Mouse (Mus musculus) C2C12 (cell line): ENCODE measurements at regions not wholly inside any gene's neighbourhood (a gene's known extent, or its start where the extent isn't known, plus 50 kb on each side); places are given as distances from the start of the nearest gene placed in this dataset.
A peak's percentile ranks its signal among the peaks of the same experiment; 100 is the strongest.

ENCODE experiments used
- H3K27me3 ChIP-seq: one replicate; pipeline ENCODE4 v1.6.1; 2011; ENCODE audit not compliant: control insufficient read depth, insufficient read depth, insufficient read length
- H3K36me3 ChIP-seq: one replicate; pipeline ENCODE4 v1.6.1; 2011; ENCODE audit not compliant: control insufficient read depth, insufficient read depth
- H3K4me3 ChIP-seq: one replicate; pipeline ENCODE4 v1.5.1; 2011; ENCODE audit warnings: mild to moderate bottlenecking, control low read depth; ENCODE audit not compliant: poor library complexity, insufficient read depth, severe bottlenecking
- H3K79me2 ChIP-seq: one replicate; pipeline ENCODE4 v1.6.1; 2011; ENCODE audit not compliant: control insufficient read depth, insufficient read depth
- H3K79me3 ChIP-seq: one replicate; pipeline ENCODE4 v1.6.1; 2011; ENCODE audit warnings: low read depth, control low read depth
- H3ac ChIP-seq: one replicate; pipeline ENCODE3; 2011; ENCODE audit warnings: low read depth; ENCODE audit not compliant: control insufficient read depth, insufficient read length
- CEBPB ChIP-seq: IDR thresholded peaks from one replicate; pipeline ENCODE4 v1.6.1; 2011; ENCODE audit warnings: low read depth, mild to moderate bottlenecking, control low read depth, moderate library complexity
- CTCF ChIP-seq: IDR thresholded peaks from one replicate; pipeline ENCODE4 v1.5.1; 2011; ENCODE audit not compliant: control insufficient read depth, insufficient read depth, insufficient read length
- FOSL1 ChIP-seq: IDR thresholded peaks from one replicate; pipeline ENCODE4 v1.8.0; 2011; ENCODE audit warnings: mild to moderate bottlenecking, low read length; ENCODE audit not compliant: poor library complexity, insufficient read depth, severe bottlenecking
- MAX ChIP-seq: IDR thresholded peaks from one replicate; pipeline ENCODE4 v1.6.1; 2011; ENCODE audit warnings: mild to moderate bottlenecking, control low read depth
- MYOD1 ChIP-seq: IDR thresholded peaks from one replicate; pipeline ENCODE4 v1.6.1; 2011; ENCODE audit warnings: low read depth; ENCODE audit not compliant: control insufficient read depth, insufficient read length
- MYOG ChIP-seq: IDR thresholded peaks from one replicate; pipeline ENCODE4 v1.6.1; 2011; ENCODE audit not compliant: control insufficient read depth, insufficient read length; ENCODE audit errors: extremely low read depth
- USF1 ChIP-seq: IDR thresholded peaks from one replicate; pipeline ENCODE4 v1.6.1; 2011; ENCODE audit warnings: low read depth, mild to moderate bottlenecking, control low read depth, moderate library complexity

DNA sequence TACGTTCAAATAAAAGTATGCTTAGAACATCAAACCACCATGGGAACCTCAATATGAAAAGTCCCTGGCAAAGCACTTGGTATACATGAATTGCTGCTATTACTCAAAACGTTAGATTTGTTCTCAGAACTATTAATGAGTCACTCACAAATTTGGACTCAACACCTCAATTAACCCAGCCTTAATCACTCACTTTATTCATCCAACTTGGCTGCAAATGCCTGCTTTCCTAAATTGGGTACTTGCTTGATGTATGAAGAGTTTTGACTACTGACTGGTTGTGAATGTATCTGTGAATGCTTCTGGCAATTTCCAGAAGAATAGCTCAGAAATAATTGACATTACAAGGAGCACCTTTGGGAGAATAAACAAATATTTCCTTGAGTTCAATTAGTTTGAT, 308.6 kb downstream of the Arl4a start:
- no peaks in the 10 kb centered on the region for H3K79me2 ChIP-seq
- H3K4me3 ChIP-seq, result no peak overlapping the region
- H3K27me3 ChIP-seq, result no peaks in the 10 kb centered on the region
- H3K79me3 ChIP-seq, result no peaks in the 10 kb centered on the region
- no peak overlapping the region for H3ac ChIP-seq
- H3K36me3 ChIP-seq, result no peaks in the 10 kb centered on the region
- TF ChIP-seq MYOD1 (no peak), MYOG (no peak), MAX (no peak), CTCF (no peak), CEBPB (no peak), USF1 (no peak), FOSL1 (no peak)

DNA sequence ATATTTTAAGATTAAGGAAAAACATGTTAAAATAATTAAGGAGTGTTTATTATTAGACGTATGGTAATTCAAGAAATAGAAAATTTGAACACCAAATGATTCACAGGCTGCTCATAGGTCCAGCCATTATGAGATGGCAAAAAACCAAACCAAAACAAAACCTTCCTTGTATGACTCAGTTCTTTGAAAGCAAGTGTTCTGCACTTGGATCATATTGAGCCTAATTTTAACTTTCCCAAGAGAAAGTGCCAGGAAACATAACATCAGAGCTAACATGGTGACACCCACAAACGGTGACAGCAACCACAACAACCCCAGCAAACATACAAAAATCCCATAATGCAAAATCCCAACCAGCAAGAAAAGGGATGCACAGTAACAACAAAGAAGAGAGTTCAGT, 313.7 kb downstream of the Arl4a start:
- Histone ChIP-seq H3ac (no peak overlapping the region), H3K4me3 (no peak overlapping the region), H3K79me2 (no peaks in the 10 kb centered on the region), H3K79me3 (no peaks in the 10 kb centered on the region), H3K27me3 (no peaks in the 10 kb centered on the region), H3K36me3 (no peaks in the 10 kb centered on the region)
- TF ChIP-seq CTCF, result no peak
- peak; percentile 2 for TF ChIP-seq MYOD1
- TF ChIP-seq FOSL1, result peak; percentile 16
- no peak for TF ChIP-seq MAX
- no peak for TF ChIP-seq CEBPB
- no peak for TF ChIP-seq USF1
- no peak for TF ChIP-seq MYOG

DNA sequence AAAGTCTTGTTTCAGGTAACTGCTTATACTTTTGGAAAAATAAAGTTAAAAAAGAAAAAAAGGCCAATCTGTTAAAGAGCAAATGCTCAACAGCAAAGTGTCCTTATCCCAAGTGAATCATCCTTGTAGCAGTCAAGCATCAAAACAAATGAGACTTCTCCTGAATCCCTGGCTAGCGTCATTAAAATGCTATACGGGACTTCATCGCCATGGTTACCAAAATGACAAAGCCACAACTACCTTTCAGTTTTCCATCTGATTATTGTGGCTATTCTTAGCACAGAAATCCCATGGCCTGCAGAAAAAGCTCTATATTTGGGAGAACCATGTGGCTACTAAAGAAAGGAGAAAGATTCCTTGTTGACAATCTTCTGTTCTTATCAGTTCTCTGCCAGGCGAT, 322.7 kb downstream of the Arl4a start:
- TF ChIP-seq MYOD1, result no peak
- no peak for TF ChIP-seq CEBPB
- TF ChIP-seq MAX, result no peak
- no peak for TF ChIP-seq CTCF
- no peak for TF ChIP-seq USF1
- TF ChIP-seq MYOG, result no peak
- TF ChIP-seq FOSL1, result no peak
- Histone ChIP-seq H3K36me3 (no peaks in the 10 kb centered on the region), H3K79me3 (no peaks in the 10 kb centered on the region), H3ac (no peak overlapping the region), H3K27me3 (no peaks in the 10 kb centered on the region), H3K79me2 (no peaks in the 10 kb centered on the region), H3K4me3 (no peak overlapping the region)

DNA sequence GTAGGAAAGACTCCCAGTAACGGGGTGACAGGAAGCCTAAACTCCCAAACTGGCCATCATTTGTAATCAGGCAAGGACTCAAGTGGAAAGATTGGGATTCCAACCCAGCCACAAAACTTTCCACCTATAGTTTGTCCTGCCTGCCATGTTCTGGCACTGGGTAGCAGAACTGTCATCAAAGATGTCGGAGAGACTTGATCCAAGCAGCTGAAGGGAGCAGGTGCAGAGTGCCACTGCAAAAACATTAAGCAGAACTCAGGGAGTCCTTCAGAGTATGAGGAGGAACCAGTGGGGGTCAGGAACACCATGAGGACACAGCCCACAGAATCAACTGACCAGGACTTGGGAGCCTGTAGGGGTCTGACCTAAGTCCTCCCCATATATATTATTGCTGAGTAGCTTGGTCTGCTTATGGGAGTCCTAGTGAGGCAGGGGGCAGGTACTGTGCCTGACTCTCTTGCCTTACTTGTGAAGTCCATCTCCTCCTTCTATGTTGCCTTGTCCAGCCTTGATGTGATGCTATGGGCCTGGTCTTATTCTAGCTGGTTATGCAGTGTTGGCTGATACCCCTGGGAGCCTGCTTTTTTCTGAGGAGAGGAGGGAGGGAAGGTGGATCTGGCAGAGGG, 323.5 kb downstream of the Arl4a start:
- H3K79me2 ChIP-seq, result no peaks in the 10 kb centered on the region
- no peaks in the 10 kb centered on the region for H3K79me3 ChIP-seq
- TF ChIP-seq MYOG, result no peak
- no peak for TF ChIP-seq CEBPB
- TF ChIP-seq MYOD1, result no peak
- no peak for TF ChIP-seq FOSL1
- TF ChIP-seq CTCF, result no peak
- no peak for TF ChIP-seq USF1
- no peak for TF ChIP-seq MAX
- H3K36me3 ChIP-seq, result no peaks in the 10 kb centered on the region
- no peaks in the 10 kb centered on the region for H3K27me3 ChIP-seq
- H3K4me3 ChIP-seq, result no peak overlapping the region
- no peak overlapping the region for H3ac ChIP-seq

DNA sequence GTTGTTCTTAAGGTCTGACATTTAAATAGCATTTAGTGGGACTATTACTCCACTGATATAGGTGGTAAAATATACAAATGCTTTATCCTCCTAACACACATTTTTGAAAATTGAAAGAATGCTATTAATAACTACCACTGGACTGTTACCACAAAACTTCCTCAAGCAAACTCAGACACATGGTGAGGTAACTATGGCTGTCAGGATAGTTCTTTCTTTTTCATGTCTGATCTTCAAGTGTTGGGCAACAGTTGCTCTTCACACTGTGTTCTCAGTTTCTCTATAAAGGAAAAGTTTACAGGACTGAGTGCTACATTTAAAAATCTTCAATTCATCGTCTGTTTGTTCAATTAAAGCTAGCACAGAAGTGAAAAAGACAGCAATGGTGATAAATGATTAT, 326.0 kb downstream of the Arl4a start:
- Histone ChIP-seq H3K27me3 (no peaks in the 10 kb centered on the region), H3K36me3 (no peaks in the 10 kb centered on the region)
- TF ChIP-seq MAX, result no peak
- no peak for TF ChIP-seq MYOD1
- no peak for TF ChIP-seq USF1
- no peak for TF ChIP-seq CEBPB
- TF ChIP-seq FOSL1, result no peak
- TF ChIP-seq CTCF, result no peak
- no peak for TF ChIP-seq MYOG

DNA sequence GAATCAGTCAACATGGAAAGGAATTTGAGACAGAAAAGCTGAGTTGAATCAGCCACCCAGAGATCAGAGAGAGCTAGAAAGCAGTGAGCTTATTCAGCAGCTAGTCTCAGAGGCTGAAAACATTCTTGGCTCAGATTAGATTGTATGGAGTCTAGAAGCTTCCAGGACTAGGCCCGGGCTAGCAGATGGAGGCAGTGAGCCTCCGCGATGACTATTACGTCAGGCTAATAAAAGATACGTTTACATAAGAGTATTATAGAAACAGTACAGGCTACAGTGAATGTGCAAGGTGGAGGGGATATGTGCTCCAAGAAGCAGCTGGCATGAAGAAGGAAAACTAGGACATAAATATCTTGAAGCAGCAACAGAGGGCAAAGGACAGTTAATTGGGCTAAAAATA, 328.0 kb downstream of the Arl4a start:
- no peaks in the 10 kb centered on the region for H3K79me2 ChIP-seq
- no peak for TF ChIP-seq FOSL1
- no peak for TF ChIP-seq MAX
- no peak for TF ChIP-seq CEBPB
- no peak for TF ChIP-seq CTCF
- no peaks in the 10 kb centered on the region for H3K36me3 ChIP-seq
- H3ac ChIP-seq, result no peak overlapping the region
- H3K79me3 ChIP-seq, result no peaks in the 10 kb centered on the region
- no peaks in the 10 kb centered on the region for H3K27me3 ChIP-seq
- H3K4me3 ChIP-seq, result no peak overlapping the region

More for the DNA sequence above, 326.0 kb downstream of the Arl4a start:
- Histone ChIP-seq H3K4me3 (no peak overlapping the region), H3K79me3 (no peaks in the 10 kb centered on the region), H3K79me2 (no peaks in the 10 kb centered on the region), H3ac (no peak overlapping the region)
